Mouse (Mus musculus): Measurements from ENCODE around the gene Cdc25b.

- TF ChIP-seq ZNF384 (IDR thresholded peaks at IDR 0.05; ENCODE audit: low read depth, low read length) = no peak
- no peak for TF ChIP-seq MAFK (IDR thresholded peaks at IDR 0.05; ENCODE audit: insufficient read depth, low read depth, low read length)
- no peak for TF ChIP-seq HCFC1 (IDR thresholded peaks at IDR 0.05; ENCODE audit: borderline replicate concordance, insufficient read depth, low read length)
- no peak for TF ChIP-seq ZC3H11A (IDR thresholded peaks at IDR 0.05; ENCODE audit: borderline replicate concordance, low read depth, low read length)
Observed at GRCm38 (mm10) chr2:131178828-131179245, 7.9 kb upstream of the Cdc25b start.

Measured in ES-E14 (cell line).